Mouse (Mus musculus) heart, embryonic 11.5 days (tissue): Measurements from ENCODE around the gene Dcst1. TPM values are rescaled to one million over a fixed set of nuclear protein-coding genes. Genes with fewer than 3 reads are reported as not detected.

Experiments
- ATAC-seq: fragments of 200-750 bp; cut with Nextera tagmentation; replicated peaks from 2 replicates; pipeline ENCODE4 v1.8.0; 2017; ENCODE audit warnings: moderate library complexity; ENCODE audit not compliant: insufficient number of reproducible peaks, low FRiP score, low TSS enrichment
- H3K27ac ChIP-seq: fragments of 300-500 bp; sonication (generic); 2 replicates; pipeline ENCODE4 v1.5.1; 2014; ENCODE audit warnings: mild to moderate bottlenecking, low read depth, low read length
- H3K27me3 ChIP-seq: fragments of 300-500 bp; sonication (generic); 2 replicates; pipeline ENCODE4 v1.6.1; 2014; ENCODE audit warnings: mild to moderate bottlenecking, low read length, mixed read lengths; ENCODE audit not compliant: control insufficient read depth, insufficient read depth
- H3K36me3 ChIP-seq: fragments of 300-500 bp; sonication (generic); 2 replicates; pipeline ENCODE4 v1.6.1; 2014; ENCODE audit warnings: mild to moderate bottlenecking, low read length, moderate library complexity, mixed read lengths; ENCODE audit not compliant: control insufficient read depth, insufficient read depth
- H3K4me1 ChIP-seq: fragments of 300-500 bp; sonication (generic); 2 replicates; pipeline ENCODE4 v1.6.1; 2014; ENCODE audit warnings: low read length; ENCODE audit not compliant: control insufficient read depth, insufficient read depth
- H3K4me2 ChIP-seq: fragments of 300-500 bp; sonication (generic); 2 replicates; pipeline ENCODE4 v1.6.1; 2014; ENCODE audit warnings: mild to moderate bottlenecking, moderate library complexity
- H3K4me3 ChIP-seq: fragments of 300-500 bp; sonication (generic); 2 replicates; pipeline ENCODE4 v1.5.1; 2014; ENCODE audit warnings: low read depth, low read length
- H3K9ac ChIP-seq: fragments of 300-500 bp; sonication (generic); 2 replicates; pipeline ENCODE4 v1.6.1; 2014; ENCODE audit warnings: mild to moderate bottlenecking, low read depth, low read length, moderate library complexity
- H3K9me3 ChIP-seq: fragments of 300-500 bp; sonication (generic); replicated peaks from 2 replicates; pipeline ENCODE4 v1.6.1; 2016; ENCODE audit warnings: low read length; ENCODE audit not compliant: control insufficient read depth
- WGBS: fragments of 180-500 bp; shearing (Covaris S2); extraction: QIAGEN DNeasy Blood & Tissue Kit; methylation state at CpG from one replicate; pipeline ENCODE4 v1.1.7; 2014; ENCODE audit not compliant: insufficient replicate concordance; 5-methylcytosine and 5-hydroxymethylcytosine counted together
- polyA plus RNA-seq: library from polyadenylated mRNA; unstranded; fragments of >200 nt; fragmentation: Nextera tagmentation; extraction: Ambion mirVana; gene quantifications from 2 replicates; pipeline ENCODE4 v1.2.1, GENCODE M21; 2014

Gene Dcst1
- polyA plus RNA-seq, 1 experiment from 2014 or later: 0.21 TPM

DNA sequence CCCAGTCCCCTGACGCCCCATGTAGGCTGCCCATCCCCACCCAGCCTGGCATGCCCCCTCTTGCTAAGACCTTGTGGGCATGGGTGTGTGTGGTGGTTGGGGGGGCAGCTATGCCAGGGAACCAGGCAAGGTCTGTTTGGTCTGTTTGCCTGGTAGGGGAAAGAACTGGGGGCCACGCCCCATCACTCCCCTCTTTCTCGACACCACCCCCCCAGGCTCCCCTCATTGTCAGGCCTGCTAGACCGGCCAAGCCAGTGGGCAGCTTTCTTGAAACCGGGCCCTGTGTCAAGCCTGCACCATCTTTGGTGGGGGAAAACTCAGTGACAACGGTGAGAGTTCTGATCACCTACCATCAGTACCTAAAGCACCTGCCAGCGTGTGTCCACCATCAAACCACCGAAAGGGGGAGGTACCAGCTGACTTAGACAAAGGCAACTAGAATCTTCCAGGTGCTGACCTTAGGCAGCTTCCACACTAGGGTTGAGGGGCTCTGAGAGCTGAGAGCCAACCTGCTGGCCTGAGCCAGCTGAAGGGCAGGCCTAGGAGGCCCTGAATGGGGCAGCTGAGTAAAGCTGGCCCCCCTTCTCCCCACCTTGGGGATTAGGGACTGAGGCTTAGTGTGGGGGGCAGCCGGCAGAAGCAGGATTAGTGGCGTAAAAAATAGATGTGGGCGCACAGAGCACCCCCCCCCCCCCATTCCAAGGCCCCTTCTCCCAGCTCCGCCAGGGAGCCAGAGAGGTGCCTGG is 19.5 kb upstream of the Dcst1 start:
- no peak overlapping the region for H3K9ac ChIP-seq
- peaks cover 7% of the 10 kb centered on the region; the same call in 1 of the 2 replicates for H3K4me1 ChIP-seq
- H3K27ac ChIP-seq: no peak overlapping the region
- 72% methylated on average over 12 of the region's 12 CpGs for WGBS
- no peak for ATAC-seq
- H3K36me3 ChIP-seq: no peaks in the 10 kb centered on the region
- H3K9me3 ChIP-seq: no peaks in the 10 kb centered on the region
- no peak overlapping the region for H3K4me2 ChIP-seq
- no peaks in the 10 kb centered on the region for H3K27me3 ChIP-seq
- no peak overlapping the region for H3K4me3 ChIP-seq

DNA sequence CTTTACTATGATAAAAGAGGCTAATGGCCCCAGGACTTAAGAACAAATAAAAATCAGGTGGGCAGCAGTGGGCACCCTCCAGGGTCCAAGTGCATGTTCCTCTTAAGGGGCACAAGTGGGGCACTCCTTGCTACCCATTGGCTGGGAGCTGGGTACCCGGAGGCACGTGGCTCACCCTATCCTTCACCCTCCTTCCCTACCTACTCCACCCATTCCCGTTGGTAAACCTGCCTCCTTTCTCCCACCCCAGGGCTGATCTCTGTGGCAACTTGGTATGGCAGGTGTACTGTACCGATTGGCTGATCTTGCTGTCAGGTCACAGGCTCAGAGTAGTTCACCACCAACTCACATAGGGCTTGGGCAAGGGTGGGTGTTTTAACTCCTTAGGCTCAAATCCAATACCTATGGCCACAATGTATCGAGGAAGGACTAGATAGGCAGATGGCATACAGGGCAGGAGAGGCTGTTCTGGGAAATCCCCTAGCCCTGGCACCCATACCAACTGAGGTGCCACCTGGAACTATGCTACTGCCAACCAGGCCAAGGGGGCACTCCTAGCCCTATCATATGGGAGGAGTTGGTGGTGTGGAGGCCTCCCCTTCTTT is 18.7 kb upstream of the Dcst1 start:
- no peak for ATAC-seq
- Histone ChIP-seq H3K36me3 (no peaks in the 10 kb centered on the region), H3K9me3 (no peaks in the 10 kb centered on the region), H3K27ac (no peak overlapping the region), H3K4me2 (no peak overlapping the region), H3K4me3 (no peak overlapping the region), H3K4me1 (peaks cover 10% of the 10 kb centered on the region; the same call in 1 of the 2 replicates), H3K9ac (no peak overlapping the region), H3K27me3 (no peaks in the 10 kb centered on the region)
- WGBS: 72% methylated on average over 5 of the region's 5 CpGs

DNA sequence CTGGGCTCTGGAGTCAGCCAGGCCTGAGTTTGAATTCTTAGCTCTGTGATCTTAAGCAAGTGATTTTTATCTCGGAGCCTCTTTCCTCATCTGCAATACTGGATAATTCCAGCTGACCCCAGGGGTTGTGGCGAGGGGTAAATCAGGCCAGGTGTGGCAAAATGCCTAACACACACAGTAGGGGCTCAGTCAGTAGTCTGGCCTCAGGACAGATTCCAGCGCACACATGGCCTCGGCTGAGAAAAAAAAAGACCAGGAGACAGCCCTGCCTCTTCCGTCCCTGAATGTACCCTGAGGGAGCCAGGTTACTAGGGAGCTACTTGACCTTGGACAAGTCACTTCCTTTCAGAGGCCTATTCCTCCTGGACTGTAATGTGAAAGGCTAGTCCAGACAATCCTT is 17.9 kb upstream of the Dcst1 start:
- Histone ChIP-seq H3K4me2 (no peak overlapping the region), H3K27ac (no peak overlapping the region), H3K4me3 (no peak overlapping the region), H3K27me3 (no peaks in the 10 kb centered on the region), H3K4me1 (peaks cover 15% of the 10 kb centered on the region; the same call in 1 of the 2 replicates), H3K36me3 (no peaks in the 10 kb centered on the region), H3K9me3 (no peaks in the 10 kb centered on the region), H3K9ac (no peak overlapping the region)
- no peak for ATAC-seq
- WGBS: 69% methylated on average over 5 of the region's 5 CpGs

DNA sequence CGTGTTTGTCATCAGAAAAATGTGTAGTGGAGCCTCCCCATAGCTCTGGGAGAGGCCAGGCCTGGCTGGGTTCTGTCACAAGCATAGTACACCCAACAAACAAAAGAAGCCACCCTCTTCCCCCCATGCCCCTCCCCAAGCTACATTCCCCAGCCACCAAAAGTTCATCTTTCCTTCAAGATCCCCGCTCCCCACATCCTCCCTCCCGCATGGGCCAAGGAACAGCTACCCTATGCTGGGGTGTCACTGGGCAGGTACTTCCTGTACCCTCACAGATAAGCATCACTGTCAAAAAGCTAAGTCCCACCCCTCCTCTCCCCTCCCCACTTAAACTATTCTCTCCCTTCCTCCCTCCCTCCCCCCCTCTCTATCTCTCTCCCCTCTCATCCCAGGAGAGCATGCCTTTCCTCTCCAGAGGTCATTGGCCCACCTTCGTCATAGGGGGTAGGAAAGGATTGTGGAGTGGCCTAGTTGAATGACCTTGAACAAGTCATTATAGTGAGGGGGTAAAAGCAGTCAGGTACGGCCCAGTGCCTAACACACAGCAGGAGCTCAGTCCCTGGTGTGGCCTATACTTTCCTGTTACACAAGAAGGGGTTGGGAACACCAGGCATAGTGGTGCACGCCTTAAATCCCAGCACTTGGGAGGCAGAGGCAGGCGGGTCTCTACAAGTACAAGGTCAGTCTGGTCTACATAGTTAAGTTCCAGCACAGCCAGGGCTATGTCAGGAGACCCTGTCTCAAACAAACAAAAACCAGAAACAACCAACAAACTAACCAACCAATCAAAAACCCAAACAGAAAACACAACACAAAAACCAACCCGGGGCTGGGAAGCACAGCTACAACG is 17.2 kb upstream of the Dcst1 start:
- H3K4me3 ChIP-seq: no peak overlapping the region

DNA sequence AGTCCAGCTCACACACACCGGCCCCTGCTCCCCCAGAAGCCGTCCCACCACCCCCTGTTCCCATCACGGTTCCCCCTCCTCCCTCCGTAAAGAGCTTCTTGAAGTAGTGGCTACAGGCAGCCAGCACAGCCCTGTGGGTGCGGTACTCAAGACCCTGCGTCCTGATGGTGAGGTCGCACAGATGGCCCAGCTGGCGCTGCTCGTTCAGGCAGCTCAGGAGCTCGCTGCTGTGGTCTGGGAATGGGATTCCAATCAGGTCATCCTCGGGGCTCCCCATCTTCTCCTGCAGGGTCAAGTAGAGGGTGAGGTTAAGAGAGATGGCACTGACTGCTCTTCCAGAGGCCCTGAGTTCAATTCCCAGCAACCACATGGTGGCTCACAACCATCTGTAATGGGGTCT is 16.2 kb upstream of the Dcst1 start:
- WGBS: 81% methylated on average over 11 of the region's 11 CpGs

More for the DNA sequence above, 17.2 kb upstream of the Dcst1 start:
- ATAC-seq: no peak
- H3K4me1 ChIP-seq: peaks cover 19% of the 10 kb centered on the region; the same call in 1 of the 2 replicates
- H3K27ac ChIP-seq: no peak overlapping the region
- H3K36me3 ChIP-seq: no peaks in the 10 kb centered on the region
- H3K9ac ChIP-seq: no peak overlapping the region
- no peaks in the 10 kb centered on the region for H3K9me3 ChIP-seq
- H3K4me2 ChIP-seq: no peak overlapping the region
- 85% methylated on average over 9 of the region's 9 CpGs for WGBS
- H3K27me3 ChIP-seq: no peaks in the 10 kb centered on the region

DNA sequence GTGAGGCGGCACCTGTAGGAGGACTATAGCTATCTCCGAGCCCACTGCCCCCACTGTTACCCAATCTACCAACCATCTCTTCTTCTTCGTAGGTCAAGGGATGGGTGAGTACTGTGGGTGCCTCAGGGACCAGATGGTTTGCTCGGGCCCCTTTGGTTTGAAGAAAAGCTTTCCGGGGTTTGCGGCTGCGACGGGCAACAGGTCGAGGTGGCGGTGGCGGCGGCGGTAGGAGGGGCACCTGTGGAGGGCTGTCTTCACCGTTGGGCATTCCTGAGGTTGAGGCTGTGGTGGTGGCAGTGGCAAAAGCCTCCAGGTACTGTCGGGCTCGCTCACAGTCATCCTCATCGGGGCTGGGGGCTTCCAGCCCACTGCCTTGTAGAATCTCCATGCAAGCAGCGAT is 15.7 kb upstream of the Dcst1 start:
- Histone ChIP-seq H3K9me3 (no peaks in the 10 kb centered on the region), H3K4me3 (no peak overlapping the region), H3K4me1 (peaks cover 16% of the 10 kb centered on the region; the same call in 1 of the 2 replicates), H3K4me2 (no peak overlapping the region), H3K9ac (no peak overlapping the region), H3K27me3 (no peaks in the 10 kb centered on the region), H3K36me3 (no peaks in the 10 kb centered on the region), H3K27ac (no peak overlapping the region)
- ATAC-seq: no peak
- 90% methylated on average over 18 of the region's 18 CpGs for WGBS

More for the DNA sequence above, 16.2 kb upstream of the Dcst1 start:
- ATAC-seq: no peak
- no peaks in the 10 kb centered on the region for H3K27me3 ChIP-seq
- peaks cover 16% of the 10 kb centered on the region; the same call in 1 of the 2 replicates for H3K4me1 ChIP-seq
- no peaks in the 10 kb centered on the region for H3K9me3 ChIP-seq
- no peak overlapping the region for H3K4me3 ChIP-seq
- H3K4me2 ChIP-seq: no peak overlapping the region
- no peaks in the 10 kb centered on the region for H3K36me3 ChIP-seq
- no peak overlapping the region for H3K9ac ChIP-seq
- no peak overlapping the region for H3K27ac ChIP-seq

DNA sequence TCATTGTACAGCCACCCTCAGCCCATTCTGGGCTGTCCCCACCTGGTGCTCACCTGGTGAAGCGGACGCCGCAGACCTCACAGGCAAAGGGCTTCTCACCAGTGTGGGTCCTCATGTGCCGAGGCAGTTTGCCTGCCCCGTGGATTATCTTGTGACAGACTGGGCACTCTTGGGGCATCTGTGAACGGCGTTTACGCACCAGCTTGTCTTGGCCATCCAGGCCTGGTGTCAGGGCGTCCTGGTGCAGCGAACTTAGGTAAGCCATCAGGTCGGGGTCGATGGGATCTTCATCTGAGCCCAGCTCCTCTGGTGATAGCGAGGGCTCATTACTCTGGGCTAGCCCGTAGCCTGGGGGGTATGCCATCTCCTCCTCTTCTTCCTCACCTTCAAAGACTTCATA is 15.2 kb upstream of the Dcst1 start:
- 91% methylated on average over 14 of the region's 14 CpGs for WGBS
- H3K9ac ChIP-seq: no peak overlapping the region
- H3K4me3 ChIP-seq: no peak overlapping the region
- H3K36me3 ChIP-seq: no peaks in the 10 kb centered on the region
- H3K4me1 ChIP-seq: peaks cover 16% of the 10 kb centered on the region; the same call in 1 of the 2 replicates
- no peak overlapping the region for H3K4me2 ChIP-seq
- no peaks in the 10 kb centered on the region for H3K27me3 ChIP-seq
- no peak overlapping the region for H3K27ac ChIP-seq
- no peak for ATAC-seq
- H3K9me3 ChIP-seq: no peaks in the 10 kb centered on the region

DNA sequence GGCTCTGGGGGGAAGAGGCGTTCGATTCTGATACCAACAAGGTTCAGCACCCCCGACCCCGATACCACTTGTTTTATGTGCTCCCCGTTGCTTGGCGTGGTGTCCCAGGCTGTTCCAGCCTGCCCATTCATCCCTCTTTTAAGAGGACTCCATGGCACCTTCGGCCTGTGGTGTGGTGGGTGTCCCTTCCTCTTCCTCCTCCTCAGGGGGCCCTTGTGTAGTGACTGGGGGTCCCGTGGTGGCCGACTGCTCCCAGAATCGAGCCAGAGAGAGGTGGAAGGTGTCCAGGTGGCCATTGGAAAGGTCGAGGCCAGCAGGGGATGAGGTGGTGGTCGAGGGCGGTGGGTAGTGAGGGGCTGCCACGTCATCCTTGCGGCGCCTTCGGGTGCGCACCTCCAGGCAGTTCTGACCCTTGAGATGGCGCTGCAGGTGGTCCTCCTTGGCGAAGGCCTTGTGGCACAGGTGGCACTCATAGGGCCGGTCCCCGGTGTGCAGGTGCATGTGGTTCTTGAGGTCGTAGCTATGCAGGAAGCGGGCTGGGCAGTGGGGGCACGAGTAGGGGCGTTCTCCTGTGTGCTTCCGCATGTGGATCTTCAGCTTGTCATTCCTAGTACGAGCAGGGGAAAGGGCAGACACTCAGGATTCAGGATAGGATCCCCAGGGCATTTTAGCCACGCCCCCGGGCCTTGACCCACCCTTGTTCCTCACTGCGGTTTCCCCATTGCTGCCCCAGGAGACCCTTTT is 14.5 kb upstream of the Dcst1 start:
- Histone ChIP-seq H3K27me3 (no peaks in the 10 kb centered on the region), H3K4me2 (no peak overlapping the region), H3K27ac (no peak overlapping the region), H3K4me3 (no peak overlapping the region), H3K9ac (no peak overlapping the region), H3K9me3 (no peaks in the 10 kb centered on the region), H3K4me1 (peaks cover 13% of the 10 kb centered on the region; the same call in 1 of the 2 replicates), H3K36me3 (no peaks in the 10 kb centered on the region)
- WGBS: 85% methylated on average over 31 of the region's 31 CpGs
- no peak for ATAC-seq
